Mouse (Mus musculus): ENCODE results near the gene Cyp2c40. TPM values are rescaled to one million over a fixed set of nuclear protein-coding genes. Genes with fewer than 3 reads are reported as not detected.
"Not testable (repeated sequence)": the region's sequence is repeated elsewhere in the genome, so short reads cannot be mapped to it uniquely, and the experiment has no call there.

Gene Cyp2c40
- not detected in 2 replicates for polyA plus RNA-seq (2014; fragmentation: Nextera tagmentation; extraction: Ambion mirVana)

DNA sequence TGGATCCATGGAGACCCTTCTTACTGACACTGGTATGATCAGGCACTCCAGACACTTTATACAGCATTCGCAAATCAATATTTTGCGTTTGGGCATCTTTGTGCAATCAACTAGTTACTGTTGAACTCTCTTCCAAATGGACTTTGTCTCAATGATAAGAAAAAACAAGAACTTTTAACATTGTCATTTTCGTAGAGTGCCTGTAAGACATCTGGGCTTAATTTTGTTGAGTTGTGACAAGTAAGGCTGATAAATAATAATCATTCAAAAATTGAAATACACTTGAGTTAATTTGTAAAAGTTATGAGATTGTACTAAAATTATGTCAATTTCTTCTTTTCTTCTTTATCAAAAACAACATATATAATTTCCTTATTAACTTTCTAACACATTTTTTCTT is at the start of gene Cyp2c40:
Gene Cyp2c40, minus strand, starts transcription at position 101 of the 400 bp plus-strand sequence.
- WGBS: 93% methylated on average over 3 of the region's 3 CpGs
- not testable (repeated sequence) for H3K4me2 ChIP-seq (ENCODE audit: low read depth, severe bottlenecking); H3K4me3 ChIP-seq (ENCODE audit: low read depth, low read length); H3K9ac ChIP-seq (ENCODE audit: low read length); H3K27ac ChIP-seq (replicated peaks; ENCODE audit: low read depth, low read length); H3K9me3 ChIP-seq (ENCODE audit: control insufficient read depth, low read length); ATAC-seq (ENCODE audit: insufficient number of reproducible peaks, low FRiP score, low TSS enrichment, low read depth); H3K4me1 ChIP-seq (ENCODE audit: control insufficient read depth, insufficient read depth, low read length); H3K36me3 ChIP-seq (ENCODE audit: control insufficient read depth, insufficient read depth, low read length); DNase-seq (ENCODE audit: low spot score); H3K27me3 ChIP-seq (ENCODE audit: control insufficient read depth, insufficient read depth, low read length)

DNA sequence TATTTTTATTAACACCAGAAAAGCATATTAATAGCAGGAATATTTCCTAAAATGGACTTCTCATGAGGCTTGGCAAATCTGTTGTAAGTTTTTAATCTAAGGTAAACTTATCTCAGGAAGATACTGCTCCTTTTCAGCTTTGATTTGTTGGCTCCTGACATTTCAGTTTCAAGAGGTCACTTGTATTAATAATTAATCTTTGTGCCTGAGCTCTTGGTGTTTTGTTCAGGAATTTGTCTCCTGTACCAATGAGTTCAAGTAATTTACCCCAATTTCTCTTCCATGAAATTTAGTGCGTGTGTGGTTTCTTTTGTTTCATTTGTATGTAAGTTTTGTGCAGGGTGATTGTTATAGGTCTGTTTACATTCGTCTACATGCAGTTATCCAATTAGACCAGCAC is 8.3 kb upstream of the Cyp2c40 start:
- not testable (repeated sequence) for H3K9me3 ChIP-seq (ENCODE audit: control insufficient read depth, low read length); DNase-seq (ENCODE audit: low spot score); H3K4me2 ChIP-seq (ENCODE audit: low read depth, severe bottlenecking); H3K36me3 ChIP-seq (ENCODE audit: control insufficient read depth, insufficient read depth, low read length); ATAC-seq (ENCODE audit: insufficient number of reproducible peaks, low FRiP score, low TSS enrichment, low read depth); H3K9ac ChIP-seq (ENCODE audit: low read length); H3K27me3 ChIP-seq (ENCODE audit: control insufficient read depth, insufficient read depth, low read length); H3K4me1 ChIP-seq (ENCODE audit: control insufficient read depth, insufficient read depth, low read length); H3K27ac ChIP-seq (replicated peaks; ENCODE audit: low read depth, low read length); H3K4me3 ChIP-seq (ENCODE audit: low read depth, low read length)
- 75% methylated on average over 2 of the region's 2 CpGs for WGBS

DNA sequence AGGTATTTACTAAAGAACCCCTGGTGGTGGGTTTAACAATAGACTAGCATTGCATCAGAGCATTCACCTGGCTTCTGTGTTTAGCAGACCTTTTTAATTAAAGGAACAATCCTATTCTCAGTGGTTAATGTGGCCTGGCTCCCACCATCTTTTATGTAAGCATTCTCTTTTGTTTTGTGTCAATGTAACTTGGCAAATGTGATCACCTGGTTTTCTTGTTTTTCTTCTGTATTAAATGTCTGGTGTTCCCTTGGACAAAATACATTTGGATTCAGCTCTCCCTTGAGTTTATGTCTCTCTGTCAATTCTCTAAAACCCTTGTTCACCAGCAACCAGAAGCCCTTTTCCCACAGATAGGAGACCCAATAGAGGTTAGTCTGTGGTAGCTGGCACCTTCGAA is 3.8 kb upstream of the Cyp2c40 start:
- H3K9ac ChIP-seq (ENCODE audit: low read length); H3K4me1 ChIP-seq (ENCODE audit: control insufficient read depth, insufficient read depth, low read length); H3K4me2 ChIP-seq (ENCODE audit: low read depth, severe bottlenecking); H3K36me3 ChIP-seq (ENCODE audit: control insufficient read depth, insufficient read depth, low read length); H3K9me3 ChIP-seq (ENCODE audit: control insufficient read depth, low read length); H3K27me3 ChIP-seq (ENCODE audit: control insufficient read depth, insufficient read depth, low read length); H3K27ac ChIP-seq (replicated peaks; ENCODE audit: low read depth, low read length); H3K4me3 ChIP-seq (ENCODE audit: low read depth, low read length); DNase-seq (ENCODE audit: low spot score); ATAC-seq (ENCODE audit: insufficient number of reproducible peaks, low FRiP score, low TSS enrichment, low read depth): not testable (repeated sequence)
- WGBS: 90% methylated on average over 1 of the region's 1 CpGs

DNA sequence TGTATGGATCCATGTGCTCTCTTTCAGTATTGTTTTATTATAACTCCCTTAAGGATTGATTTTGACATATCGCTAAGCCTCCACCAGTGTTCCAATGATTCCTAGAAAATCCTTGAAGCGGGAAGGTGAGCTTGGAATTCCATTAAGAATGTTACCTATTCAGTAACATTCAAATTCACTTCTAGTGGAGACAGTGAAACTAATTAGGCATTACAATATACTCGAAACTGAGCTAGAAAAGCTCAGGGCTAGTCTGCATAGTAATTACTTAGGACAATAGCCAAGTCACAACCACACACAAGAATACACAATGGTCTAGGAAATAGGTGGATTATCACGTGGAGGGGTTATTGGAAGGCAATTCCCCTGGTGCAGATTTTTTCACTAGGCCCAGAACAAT is 3.4 kb upstream of the Cyp2c40 start:
- not testable (repeated sequence) for H3K27me3 ChIP-seq (ENCODE audit: control insufficient read depth, insufficient read depth, low read length); H3K9ac ChIP-seq (ENCODE audit: low read length); H3K4me3 ChIP-seq (ENCODE audit: low read depth, low read length); H3K4me1 ChIP-seq (ENCODE audit: control insufficient read depth, insufficient read depth, low read length); H3K9me3 ChIP-seq (ENCODE audit: control insufficient read depth, low read length); ATAC-seq (ENCODE audit: insufficient number of reproducible peaks, low FRiP score, low TSS enrichment, low read depth); DNase-seq (ENCODE audit: low spot score); H3K27ac ChIP-seq (replicated peaks; ENCODE audit: low read depth, low read length); H3K36me3 ChIP-seq (ENCODE audit: control insufficient read depth, insufficient read depth, low read length); H3K4me2 ChIP-seq (ENCODE audit: low read depth, severe bottlenecking)
- 79% methylated on average over 4 of the region's 4 CpGs for WGBS

DNA sequence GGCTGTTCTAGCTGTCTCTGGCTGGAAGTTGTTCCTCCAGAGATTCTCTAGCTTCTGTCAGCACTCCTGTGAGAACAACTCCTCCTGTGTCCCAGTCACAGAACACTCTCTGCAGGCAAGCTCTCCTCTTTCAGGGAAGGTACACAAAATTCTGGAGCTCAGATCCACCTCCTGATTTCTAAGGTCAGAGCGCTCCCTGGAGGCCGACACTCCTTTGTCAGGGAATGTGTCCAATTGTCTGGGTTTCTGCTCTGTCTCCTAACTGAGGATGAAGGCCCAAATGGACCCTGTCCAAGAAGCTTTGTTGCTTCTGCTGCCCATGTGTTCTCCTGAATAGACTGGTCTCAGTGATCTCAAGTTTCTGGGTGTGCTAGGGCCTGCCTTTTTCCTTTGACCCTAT is 27.2 kb downstream of the Cyp2c40 start:
- H3K4me2 ChIP-seq (ENCODE audit: low read depth, severe bottlenecking); H3K27ac ChIP-seq (replicated peaks; ENCODE audit: low read depth, low read length); H3K9me3 ChIP-seq (ENCODE audit: control insufficient read depth, low read length); DNase-seq (ENCODE audit: low spot score); H3K4me3 ChIP-seq (ENCODE audit: low read depth, low read length); H3K4me1 ChIP-seq (ENCODE audit: control insufficient read depth, insufficient read depth, low read length); H3K36me3 ChIP-seq (ENCODE audit: control insufficient read depth, insufficient read depth, low read length); H3K27me3 ChIP-seq (ENCODE audit: control insufficient read depth, insufficient read depth, low read length); ATAC-seq (ENCODE audit: insufficient number of reproducible peaks, low FRiP score, low TSS enrichment, low read depth); H3K9ac ChIP-seq (ENCODE audit: low read length): not testable (repeated sequence)
- WGBS: 73% methylated on average over 2 of the region's 2 CpGs

DNA sequence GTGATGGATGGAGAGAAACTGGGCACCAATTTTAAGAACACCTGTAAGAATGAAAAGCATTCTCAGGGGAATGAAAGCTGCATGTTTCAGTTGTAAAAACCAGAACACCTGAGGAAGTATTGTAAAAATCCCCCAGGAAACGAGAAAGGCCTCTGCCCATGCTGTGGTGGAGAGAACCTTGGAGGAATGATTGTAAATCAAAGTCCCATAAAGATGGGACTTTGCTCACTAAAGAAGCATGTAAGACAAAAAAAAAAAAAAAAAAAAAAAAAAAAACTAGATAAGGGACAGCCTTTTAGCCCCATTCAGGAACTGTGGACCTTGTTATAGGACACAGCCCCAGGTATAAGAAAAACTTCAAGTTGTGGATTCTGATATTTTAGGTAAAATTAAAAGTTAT is 67.3 kb downstream of the Cyp2c40 start:
- no peak for DNase-seq (ENCODE audit: low spot score)
- 50% methylated on average over 1 of the region's 1 CpGs for WGBS
- no peak for ATAC-seq (ENCODE audit: insufficient number of reproducible peaks, low FRiP score, low TSS enrichment, low read depth)
- Histone ChIP-seq H3K4me1 (ENCODE audit: control insufficient read depth, insufficient read depth, low read length) (no peaks in the 10 kb centered on the region), H3K9ac (ENCODE audit: low read length) (no peak overlapping the region), H3K4me2 (ENCODE audit: low read depth, severe bottlenecking) (no peak overlapping the region), H3K4me3 (ENCODE audit: low read depth, low read length) (no peak overlapping the region), H3K27ac (replicated peaks; ENCODE audit: low read depth, low read length) (no peak overlapping the region), H3K27me3 (ENCODE audit: control insufficient read depth, insufficient read depth, low read length) (no peaks in the 10 kb centered on the region), H3K36me3 (ENCODE audit: control insufficient read depth, insufficient read depth, low read length) (no peaks in the 10 kb centered on the region), H3K9me3 (ENCODE audit: control insufficient read depth, low read length) (no peaks in the 10 kb centered on the region)

DNA sequence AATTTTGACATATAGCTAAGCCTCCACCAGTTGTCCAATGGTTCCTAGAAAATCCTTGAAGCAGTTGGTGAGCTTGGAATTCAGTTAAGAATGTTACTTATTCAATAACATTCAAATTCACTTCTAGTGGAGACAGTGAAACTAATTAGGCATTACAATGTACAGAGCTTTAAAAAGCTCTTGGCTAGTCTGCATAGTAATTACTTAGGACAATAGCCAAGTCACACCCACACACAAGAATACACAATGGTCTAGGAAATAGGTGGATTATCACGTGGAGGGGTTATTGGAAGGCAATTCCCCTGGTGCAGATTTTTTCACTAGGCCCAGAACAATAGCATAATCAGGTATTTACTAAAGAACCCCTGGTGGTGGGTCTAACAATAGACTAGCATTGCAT is 68.3 kb downstream of the Cyp2c40 start:
- H3K9ac ChIP-seq (ENCODE audit: low read length); H3K27me3 ChIP-seq (ENCODE audit: control insufficient read depth, insufficient read depth, low read length); H3K27ac ChIP-seq (replicated peaks; ENCODE audit: low read depth, low read length); H3K4me1 ChIP-seq (ENCODE audit: control insufficient read depth, insufficient read depth, low read length); ATAC-seq (ENCODE audit: insufficient number of reproducible peaks, low FRiP score, low TSS enrichment, low read depth); H3K4me2 ChIP-seq (ENCODE audit: low read depth, severe bottlenecking); H3K4me3 ChIP-seq (ENCODE audit: low read depth, low read length); H3K36me3 ChIP-seq (ENCODE audit: control insufficient read depth, insufficient read depth, low read length); DNase-seq (ENCODE audit: low spot score); H3K9me3 ChIP-seq (ENCODE audit: control insufficient read depth, low read length): not testable (repeated sequence)
- 84% methylated on average over 1 of the region's 1 CpGs for WGBS

DNA sequence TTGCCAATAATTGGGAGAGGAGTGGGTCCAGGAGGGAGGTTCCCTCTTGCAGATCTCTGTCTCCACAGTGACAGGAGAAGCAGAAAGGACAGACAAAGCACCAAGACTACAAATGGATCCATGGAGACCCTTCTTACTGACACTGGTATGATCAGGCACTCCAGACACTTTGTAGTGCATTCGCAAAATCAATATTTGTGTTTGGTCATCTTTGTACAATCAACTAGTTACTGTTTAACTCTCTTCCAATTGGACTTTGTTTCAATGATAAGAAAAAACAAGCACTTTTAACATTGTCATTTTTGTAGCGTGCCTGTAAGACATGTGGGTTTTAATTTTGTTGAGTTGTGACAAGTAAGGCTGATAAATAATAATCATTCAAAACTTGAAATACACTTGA is 71.7 kb downstream of the Cyp2c40 start, which contains the start of gene Cyp2c68:
Gene Cyp2c68, minus strand, starts transcription at position 135 of the 400 bp plus-strand sequence.
- WGBS: 85% methylated on average over 2 of the region's 2 CpGs
- no peak for ATAC-seq (ENCODE audit: insufficient number of reproducible peaks, low FRiP score, low TSS enrichment, low read depth)
- no peaks in the 10 kb centered on the region for H3K27me3 ChIP-seq (ENCODE audit: control insufficient read depth, insufficient read depth, low read length)

More for the DNA sequence above, 71.7 kb downstream of the Cyp2c40 start, which contains the start of gene Cyp2c68:
- no peak for DNase-seq (ENCODE audit: low spot score)
- H3K4me3 ChIP-seq (ENCODE audit: low read depth, low read length): no peak within 1 kb of the TSS
- no peaks in the 10 kb centered on the region for H3K4me1 ChIP-seq (ENCODE audit: control insufficient read depth, insufficient read depth, low read length)
- H3K9me3 ChIP-seq (ENCODE audit: control insufficient read depth, low read length): no peaks in the 10 kb centered on the region
- H3K9ac ChIP-seq (ENCODE audit: low read length): no peak within 1 kb of the TSS
- H3K4me2 ChIP-seq (ENCODE audit: low read depth, severe bottlenecking): no peak within 1 kb of the TSS
- H3K36me3 ChIP-seq (ENCODE audit: control insufficient read depth, insufficient read depth, low read length): no peaks in the 10 kb centered on the region
- no peak within 1 kb of the TSS for H3K27ac ChIP-seq (replicated peaks; ENCODE audit: low read depth, low read length)
